Mouse (Mus musculus) lung, embryonic 14.5 days (tissue): ENCODE measurements around the gene Por. TPM values are rescaled to one million over a fixed set of nuclear protein-coding genes. Genes with fewer than 3 reads are reported as not detected.

Experiments used
- ATAC-seq: fragments of 200-750 bp; cut with Nextera tagmentation; 2 replicates; pipeline ENCODE4 v1.8.0; 2017; ENCODE audit warnings: mild to moderate bottlenecking, moderate TSS enrichment, moderate library complexity; ENCODE audit not compliant: insufficient read depth
- DNase-seq: peaks from one replicate; pipeline ENCODE4 v3.0.0-alpha.2; 2015
- H3K27ac ChIP-seq: fragments of 300-500 bp; sonication (generic); 2 replicates; pipeline ENCODE4 v1.5.1; 2014; ENCODE audit warnings: low read depth, mild to moderate bottlenecking, moderate library complexity
- H3K27me3 ChIP-seq: fragments of 300-500 bp; sonication (generic); 2 replicates; pipeline ENCODE4 v1.6.1; 2014; ENCODE audit warnings: low read length, control low read depth; ENCODE audit not compliant: insufficient read depth
- H3K36me3 ChIP-seq: fragments of 300-500 bp; sonication (generic); 2 replicates; pipeline ENCODE4 v1.6.1; 2014; ENCODE audit warnings: control low read depth; ENCODE audit not compliant: insufficient read depth
- H3K4me1 ChIP-seq: fragments of 300-500 bp; sonication (generic); 2 replicates; pipeline ENCODE4 v1.6.1; 2014; ENCODE audit warnings: antibody characterized with exemption, control low read depth; ENCODE audit not compliant: insufficient read depth
- H3K4me2 ChIP-seq: fragments of 300-500 bp; sonication (generic); 2 replicates; pipeline ENCODE4 v1.6.1; 2014; ENCODE audit warnings: mild to moderate bottlenecking
- H3K4me3 ChIP-seq: fragments of 300-500 bp; sonication (generic); 2 replicates; pipeline ENCODE4 v1.5.1; 2014; ENCODE audit warnings: low read depth, low read length
- H3K9ac ChIP-seq: fragments of 300-500 bp; sonication (generic); 2 replicates; pipeline ENCODE4 v1.6.1; 2014
- H3K9me3 ChIP-seq: fragments of 300-500 bp; sonication (generic); 2 replicates; pipeline ENCODE4 v1.6.1; 2016; ENCODE audit warnings: low read depth, low read length, control low read depth
- CTCF ChIP-seq: IDR thresholded peaks from 2 replicates; pipeline ENCODE4 v1.5.1; 2016; ENCODE audit warnings: antibody characterized with exemption, low read depth
- WGBS: fragments of 180-500 bp; shearing (Covaris S2); extraction: QIAGEN DNeasy Blood & Tissue Kit; methylation state at CpG from one replicate; pipeline ENCODE4 v1.1.7; 2014; 5-methylcytosine and 5-hydroxymethylcytosine counted together
- polyA plus RNA-seq: library from polyadenylated mRNA; unstranded; fragments of >200 nt; fragmentation: Nextera tagmentation; extraction: Ambion mirVana; gene quantifications from 2 replicates; pipeline ENCODE4 v1.2.1, GENCODE M21; 2014

The Por gene
- polyA plus RNA-seq, 1 experiment from 2014 or later = 52.7 TPM

- no peak for TF ChIP-seq CTCF
- Histone ChIP-seq H3K9me3 (no peaks in the 10 kb centered on the region), H3K4me3 (no peak overlapping the region), H3K9ac (no peak overlapping the region), H3K27ac (no peak overlapping the region), H3K4me1 (no peaks in the 10 kb centered on the region), H3K4me2 (no peak overlapping the region), H3K36me3 (peaks cover 11% of the 10 kb centered on the region; the same call in 1 of the 2 replicates), H3K27me3 (no peaks in the 10 kb centered on the region)
- DNase-seq (no peak), ATAC-seq (no peak)
- WGBS = 50% methylated on average over 1 of the region's 1 CpGs
Observed at GRCm38 (mm10) chr5:135707855-135708254, 38.0 kb downstream of the Por start.

GRCm38 (mm10) chr5:135709716-135710115 is 39.9 kb downstream of the Por start:
- DNase-seq (no peak), ATAC-seq (no peak)
- Histone ChIP-seq H3K4me1 (peaks cover 6% of the 10 kb centered on the region; the same call in 1 of the 2 replicates), H3K36me3 (peaks cover 11% of the 10 kb centered on the region; the same call in 1 of the 2 replicates), H3K27me3 (no peaks in the 10 kb centered on the region), H3K4me3 (no peak overlapping the region), H3K4me2 (no peak overlapping the region), H3K27ac (no peak overlapping the region), H3K9ac (no peak overlapping the region), H3K9me3 (no peaks in the 10 kb centered on the region)
- TF ChIP-seq CTCF = no peak
- WGBS = 90% methylated on average over 5 of the region's 5 CpGs

- H3K27me3 ChIP-seq = no peaks in the 10 kb centered on the region
- TF ChIP-seq CTCF = no peak
- no peak overlapping the region for H3K9ac ChIP-seq
- H3K9me3 ChIP-seq = no peaks in the 10 kb centered on the region
- no peak for DNase-seq
- no peak for ATAC-seq
- no peak overlapping the region for H3K27ac ChIP-seq
- H3K4me1 ChIP-seq = peaks cover 6% of the 10 kb centered on the region; the same call in 1 of the 2 replicates
- no peak overlapping the region for H3K4me2 ChIP-seq
- H3K4me3 ChIP-seq = no peak overlapping the region
- peaks cover 13% of the 10 kb centered on the region; the same call in 1 of the 2 replicates for H3K36me3 ChIP-seq
- 82% methylated on average over 7 of the region's 7 CpGs for WGBS
Observed at GRCm38 (mm10) chr5:135710599-135711214, 40.9 kb downstream of the Por start.

GRCm38 (mm10) chr5:135711582-135712355 is 41.9 kb downstream of the Por start:
- no peak for ATAC-seq
- no peak overlapping the region for H3K4me3 ChIP-seq
- H3K4me2 ChIP-seq = no peak overlapping the region
- no peak overlapping the region for H3K27ac ChIP-seq
- no peaks in the 10 kb centered on the region for H3K27me3 ChIP-seq
- no peak for TF ChIP-seq CTCF
- H3K4me1 ChIP-seq = peaks cover 6% of the 10 kb centered on the region; the same call in 1 of the 2 replicates
- no peak overlapping the region for H3K9ac ChIP-seq
- DNase-seq = no peak
- H3K9me3 ChIP-seq = no peaks in the 10 kb centered on the region
- 82% methylated on average over 13 of the region's 13 CpGs for WGBS
- H3K36me3 ChIP-seq = peaks cover 16% of the 10 kb centered on the region; the same call in 1 of the 2 replicates

GRCm38 (mm10) chr5:135712803-135713202 is 43.0 kb downstream of the Por start:
- H3K36me3 ChIP-seq = peaks cover 16% of the 10 kb centered on the region; the same call in 1 of the 2 replicates
- no peak overlapping the region for H3K4me2 ChIP-seq
- H3K4me3 ChIP-seq = no peak overlapping the region
- peaks cover 6% of the 10 kb centered on the region; the same call in 1 of the 2 replicates for H3K4me1 ChIP-seq
- H3K27me3 ChIP-seq = no peaks in the 10 kb centered on the region
- no peak overlapping the region for H3K9ac ChIP-seq
- no peaks in the 10 kb centered on the region for H3K9me3 ChIP-seq
- 44% methylated on average over 4 of the region's 4 CpGs for WGBS
- DNase-seq = no peak
- TF ChIP-seq CTCF = no peak
- ATAC-seq = no peak
- H3K27ac ChIP-seq = no peak overlapping the region

- peak; percentile 82 for DNase-seq
- Histone ChIP-seq H3K4me1 (peaks cover 6% of the 10 kb centered on the region; the same call in 1 of the 2 replicates), H3K27ac (peak overlapping the region; percentile 42; the same call in 1 of the 2 replicates), H3K4me3 (no peak overlapping the region), H3K9me3 (no peaks in the 10 kb centered on the region), H3K4me2 (peak overlapping the region; percentile 26; the same call in 1 of the 2 replicates), H3K36me3 (peaks cover 20% of the 10 kb centered on the region; the same call in 1 of the 2 replicates), H3K27me3 (no peaks in the 10 kb centered on the region), H3K9ac (no peak overlapping the region)
- 45% methylated on average over 16 of the region's 16 CpGs for WGBS
- ATAC-seq = peak; percentile 80
- no peak for TF ChIP-seq CTCF
Observed at GRCm38 (mm10) chr5:135713441-135714218, 43.8 kb downstream of the Por start.
